Mouse (Mus musculus) heart, postnatal 10 days (tissue): ENCODE results near the gene Ubr4. TPM values are rescaled to one million over a fixed set of nuclear protein-coding genes. Genes with fewer than 3 reads are reported as not detected.
A peak's percentile ranks its signal among the peaks of the same experiment; 100 is the strongest.

Source experiments
- DNase-seq, 2 experiments: peaks; one replicate each; pipeline ENCODE4 v3.0.0; 2021
- intact Hi-C: fragments of 180-260 bp; cut with DNase I; formaldehyde crosslinking; loops from one replicate; pipeline ENCODE4 v1.15.1; 2025
- total RNA-seq, 2 experiments: library from RNA; stranded (reverse); gene quantifications; 2 replicates each; pipeline ENCODE4 v1.2.3; 2021

Ubr4 gene
- total RNA-seq, 2 experiments from 2014 or later = 124 to 125 TPM

GRCm38 (mm10) chr4:139479176-139479575 is 126.8 kb downstream of the Ubr4 start:
- intact Hi-C loops = loop anchor here (10.0 kb wide), 1 partner anchor 376 kb away; no protein-coding TSS in a partner anchor

GRCm38 (mm10) chr4:139481400-139481799 is 129.0 kb downstream of the Ubr4 start:
- intact Hi-C loops = loop anchor here (5.0 kb wide), 1 partner anchor 91 kb away; no protein-coding TSS in a partner anchor

More at GRCm38 (mm10) chr4:139479176-139479575, 126.8 kb downstream of the Ubr4 start:
- DNase-seq = no peak

GRCm38 (mm10) chr4:139483461-139484105 is 131.2 kb downstream of the Ubr4 start:
- intact Hi-C loops = loop anchor here (5.0 kb wide), 1 partner anchor 89 kb away; no protein-coding TSS in a partner anchor
- DNase-seq = no peak

More at GRCm38 (mm10) chr4:139481400-139481799, 129.0 kb downstream of the Ubr4 start:
- DNase-seq = peak in 1 of 2 experiments; percentile 20

- intact Hi-C loops = loop anchor here (5.0 kb wide), 1 partner anchor 88 kb away; no protein-coding TSS in a partner anchor
- no peak for DNase-seq
Observed at GRCm38 (mm10) chr4:139484496-139484895, 132.1 kb downstream of the Ubr4 start.

GRCm38 (mm10) chr4:139487085-139487484 is 134.7 kb downstream of the Ubr4 start:
- intact Hi-C loops = no loop called here
- no peak for DNase-seq

- intact Hi-C loops = no loop called here
- no peak for DNase-seq
Observed at GRCm38 (mm10) chr4:139488325-139488724, 135.9 kb downstream of the Ubr4 start.

- intact Hi-C loops = no loop called here
- peak; percentile 37 to 54 for DNase-seq
Observed at GRCm38 (mm10) chr4:139489946-139490345, 137.5 kb downstream of the Ubr4 start.

GRCm38 (mm10) chr4:139490413-139491055 is 138.1 kb downstream of the Ubr4 start:
- peak; percentile 74 to 80 for DNase-seq
- intact Hi-C loops = no loop called here

- intact Hi-C loops = no loop called here
- DNase-seq = no peak
Observed at GRCm38 (mm10) chr4:139491541-139492170, 139.2 kb downstream of the Ubr4 start.

GRCm38 (mm10) chr4:139492258-139492833 is 139.9 kb downstream of the Ubr4 start:
- intact Hi-C loops = no loop called here
- DNase-seq = peak in 1 of 2 experiments; percentile 20

GRCm38 (mm10) chr4:139493227-139494025 is 141.0 kb downstream of the Ubr4 start:
- DNase-seq = peak in 1 of 2 experiments; percentile 41
- intact Hi-C loops = no loop called here

GRCm38 (mm10) chr4:139500814-139501213 is 148.4 kb downstream of the Ubr4 start:
- DNase-seq = peak; percentile 51 to 56
- intact Hi-C loops = no loop called here

GRCm38 (mm10) chr4:139501702-139502101 is 149.3 kb downstream of the Ubr4 start:
- DNase-seq = no peak
- intact Hi-C loops = no loop called here

- intact Hi-C loops = no loop called here
- DNase-seq = no peak
Observed at GRCm38 (mm10) chr4:139503919-139504318, 151.5 kb downstream of the Ubr4 start.

- intact Hi-C loops = no loop called here
- no peak for DNase-seq
Observed at GRCm38 (mm10) chr4:139505716-139506115, 153.3 kb downstream of the Ubr4 start.

- DNase-seq = no peak
- intact Hi-C loops = no loop called here
Observed at GRCm38 (mm10) chr4:139506727-139507126, 154.3 kb downstream of the Ubr4 start.

- intact Hi-C loops = no loop called here
- no peak for DNase-seq
Observed at GRCm38 (mm10) chr4:139509069-139509468, 156.7 kb downstream of the Ubr4 start.

GRCm38 (mm10) chr4:139511557-139511956 is 159.1 kb downstream of the Ubr4 start:
- intact Hi-C loops = no loop called here
- no peak for DNase-seq

GRCm38 (mm10) chr4:139512985-139513384 is 160.6 kb downstream of the Ubr4 start:
- intact Hi-C loops = no loop called here
- DNase-seq = no peak

- no peak for DNase-seq
- intact Hi-C loops = no loop called here
Observed at GRCm38 (mm10) chr4:139519221-139519620, 166.8 kb downstream of the Ubr4 start.
